Mouse (Mus musculus) CH12.LX (cell line): ENCODE measurements around the gene Cttnbp2nl. TPM values are rescaled to one million over a fixed set of nuclear protein-coding genes. Genes with fewer than 3 reads are reported as not detected.

ENCODE experiments used
- DNase-seq: peaks from one replicate; pipeline ENCODE4 v3.0.0-alpha.2; 2013; ENCODE audit errors: extremely low read depth
- H3K27ac ChIP-seq: 2 replicates; pipeline ENCODE4 v1.5.1; 2012; ENCODE audit warnings: low read depth, mild to moderate bottlenecking, control low read depth, moderate library complexity; ENCODE audit not compliant: insufficient read depth
- H3K27me3 ChIP-seq: replicated peaks from 2 replicates; pipeline ENCODE3; 2012; ENCODE audit warnings: inconsistent platforms
- H3K36me3 ChIP-seq, 2 experiments: replicated peaks in 1 of 2; 2 replicates each; pipeline versions ENCODE3 to v1.6.1; 2012; ENCODE audit warnings: inconsistent platforms in 1 of 2, low read length in 1 of 2, mild to moderate bottlenecking in 1 of 2, mixed read lengths in 1 of 2, moderate library complexity in 1 of 2; ENCODE audit not compliant: control insufficient read depth in 1 of 2, insufficient read depth in 1 of 2
- H3K4me1 ChIP-seq, 2 experiments: 2 replicates each; pipeline ENCODE4 v1.6.1; 2012; ENCODE audit warnings: inconsistent platforms in 1 of 2, moderate library complexity in 1 of 2; ENCODE audit not compliant: insufficient read depth in 2 of 2, control insufficient read depth in 1 of 2
- H3K4me2 ChIP-seq: 2 replicates; pipeline ENCODE4 v1.6.1; 2012; ENCODE audit warnings: low read depth, mild to moderate bottlenecking, control low read depth; ENCODE audit not compliant: poor library complexity, insufficient read depth, severe bottlenecking
- H3K4me3 ChIP-seq, 3 experiments: fragments of 150-350 bp in 1 of 3; sonication (generic) in 1 of 3; replicated peaks in 1 of 3; 2 replicates each; pipeline versions ENCODE3 to v1.5.1; 2011 to 2012; ENCODE audit warnings: low read depth in 2 of 3, low read length in 2 of 3, mild to moderate bottlenecking in 2 of 3, moderate library complexity in 2 of 3, control low read depth in 1 of 3, improper control_type of control experiment in 1 of 3, inconsistent platforms in 1 of 3, mixed read lengths in 1 of 3; ENCODE audit not compliant: poor library complexity in 1 of 3
- H3K79me2 ChIP-seq: replicated peaks from 2 replicates; pipeline ENCODE4 v1.6.1; 2012; ENCODE audit warnings: mild to moderate bottlenecking, moderate library complexity; ENCODE audit not compliant: control insufficient read depth, poor library complexity, insufficient read depth, severe bottlenecking; ENCODE audit errors: extremely low read depth
- H3K9ac ChIP-seq: 2 replicates; pipeline ENCODE4 v1.6.1; 2012; ENCODE audit warnings: low read depth, mild to moderate bottlenecking, control low read depth, moderate library complexity; ENCODE audit not compliant: insufficient read depth
- H3K9me3 ChIP-seq: replicated peaks from 2 replicates; pipeline ENCODE3; 2012; ENCODE audit warnings: low read length, inconsistent platforms, mixed read lengths
- ELF1 ChIP-seq: IDR thresholded peaks from 2 replicates; pipeline ENCODE4 v1.6.1; 2014; ENCODE audit warnings: low read depth, mild to moderate bottlenecking, inconsistent platforms, low read length, improper control_type of control experiment
- EP300 ChIP-seq: IDR thresholded peaks from 2 replicates; pipeline ENCODE4 v1.6.1; 2011; ENCODE audit warnings: low read length, improper control_type of control experiment
- HCFC1 ChIP-seq: IDR thresholded peaks from 2 replicates; pipeline ENCODE4 v1.6.1; 2012; ENCODE audit warnings: low read depth, mild to moderate bottlenecking, inconsistent platforms, low read length, improper control_type of control experiment
- IRF4 ChIP-seq: IDR thresholded peaks from 2 replicates; pipeline ENCODE4 v1.6.1; 2014; ENCODE audit warnings: low read depth, mild to moderate bottlenecking, inconsistent platforms, low read length, improper control_type of control experiment
- KAT2A ChIP-seq: IDR thresholded peaks from 2 replicates; pipeline ENCODE4 v1.6.1; 2012; ENCODE audit warnings: low read length, improper control_type of control experiment, inconsistent platforms; ENCODE audit not compliant: insufficient replicate concordance
- MAX ChIP-seq: IDR thresholded peaks from 2 replicates; pipeline ENCODE4 v1.6.1; 2011; ENCODE audit warnings: low read length, improper control_type of control experiment
- MAZ ChIP-seq: IDR thresholded peaks from 2 replicates; pipeline ENCODE4 v1.6.1; 2012; ENCODE audit warnings: low read depth, mild to moderate bottlenecking, inconsistent platforms, low read length, improper control_type of control experiment, moderate library complexity
- MXI1 ChIP-seq: IDR thresholded peaks from 2 replicates; pipeline ENCODE4 v1.6.1; 2011; ENCODE audit warnings: mild to moderate bottlenecking, low read depth, low read length, improper control_type of control experiment
- NELFE ChIP-seq: IDR thresholded peaks from 2 replicates; pipeline ENCODE4 v1.6.1; 2011; ENCODE audit warnings: low read depth, low read length, improper control_type of control experiment
- NRF1 ChIP-seq: IDR thresholded peaks from 2 replicates; pipeline ENCODE4 v1.6.1; 2014; ENCODE audit warnings: low read depth, mild to moderate bottlenecking, inconsistent platforms, low read length, improper control_type of control experiment, moderate library complexity
- PAX5 ChIP-seq: IDR thresholded peaks from 2 replicates; pipeline ENCODE4 v1.6.1; 2012; ENCODE audit warnings: low read length, inconsistent platforms, mixed read lengths
- POLR2A ChIP-seq: IDR thresholded peaks from 2 replicates; pipeline ENCODE4 v1.6.1; 2011; ENCODE audit warnings: low read depth, mild to moderate bottlenecking, improper control_type of control experiment, low read length
- RAD21 ChIP-seq: IDR thresholded peaks from 2 replicates; pipeline ENCODE4 v1.6.1; 2011; ENCODE audit warnings: low read depth, mild to moderate bottlenecking, low read length, improper control_type of control experiment, moderate library complexity
- RCOR1 ChIP-seq: conservative IDR thresholded peaks from 2 replicates; pipeline ENCODE4 v1.6.1; 2012; ENCODE audit warnings: low read depth, mild to moderate bottlenecking, inconsistent platforms, low read length, improper control_type of control experiment
- TBP ChIP-seq: conservative IDR thresholded peaks from 2 replicates; pipeline ENCODE4 v1.6.1; 2011; ENCODE audit warnings: low read depth, low read length, improper control_type of control experiment
- UBTF ChIP-seq: IDR thresholded peaks from 2 replicates; pipeline ENCODE4 v1.6.1; 2012; ENCODE audit warnings: low read depth, mild to moderate bottlenecking, inconsistent platforms, low read length, improper control_type of control experiment, moderate library complexity
- USF1 ChIP-seq: IDR thresholded peaks from 2 replicates; pipeline ENCODE4 v1.6.1; 2014; ENCODE audit warnings: low read depth, mild to moderate bottlenecking, inconsistent platforms, low read length, improper control_type of control experiment
- USF2 ChIP-seq: conservative IDR thresholded peaks from 2 replicates; pipeline ENCODE4 v1.6.1; 2011; ENCODE audit warnings: low read depth, low read length, improper control_type of control experiment
- ZMIZ1 ChIP-seq: IDR thresholded peaks from 2 replicates; pipeline ENCODE4 v1.6.1; 2012; ENCODE audit warnings: low read depth, mild to moderate bottlenecking, inconsistent platforms, low read length, improper control_type of control experiment
- dilution Hi-C: fragments of 300-500 bp; cut with MboI; formaldehyde crosslinking; loops from 2 replicates; pipeline ENCODE4 v1.14.3; 2020; ENCODE audit warnings: low sequenced_read_pairs; ENCODE audit not compliant: extremely low pct_unique_long_range_greater_than_20kb, extremely low pct_ligation_motif_present
- in situ Hi-C: fragments of 300-500 bp; cut with MboI; formaldehyde crosslinking; loops from 3 replicates; pipeline ENCODE4 v1.14.3; 2019; ENCODE audit warnings: low sequenced_read_pairs, low pct_ligation_motif_present, low pct_unique_long_range_greater_than_20kb, mixed read lengths
- polyA plus RNA-seq: library from polyadenylated mRNA; unstranded; fragments of >175 nt; gene quantifications from 2 replicates; pipeline ENCODE4 v1.2.1, GENCODE M21; 2012; ENCODE audit warnings: low read depth; ENCODE audit not compliant: insufficient read length
- total RNA-seq, 2 experiments: library from RNA; depleted of rRNA; stranded (reverse); fragments of 300-350 nt in 1 of 2; fragments of >200 nt in 1 of 2; gene quantifications; 2 replicates each; pipeline ENCODE4 v1.2.3; 2012 to 2014

Cttnbp2nl gene
- total and polyA plus RNA-seq, 3 experiments, result 0.21 to 0.70 (median 0.43) TPM

DNA sequence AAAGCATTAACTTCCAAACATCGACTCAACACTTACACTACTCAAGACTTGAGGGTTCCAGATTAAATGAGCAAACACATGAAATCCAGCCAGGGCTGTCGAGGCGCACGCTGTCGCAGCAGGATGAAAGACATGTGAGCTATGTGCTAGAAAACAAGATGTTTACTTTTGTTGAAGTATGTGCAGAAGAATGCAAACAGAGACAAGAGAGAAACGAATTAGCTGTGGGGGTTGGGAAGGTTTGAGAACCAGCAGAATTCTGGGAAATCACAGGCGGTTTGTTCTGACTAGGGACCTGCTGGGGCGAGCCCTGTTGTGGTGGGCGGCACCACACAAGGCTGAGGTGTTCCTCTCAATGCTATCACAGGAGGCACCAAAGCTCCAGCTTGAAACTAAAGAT lies 44.9 kb downstream of the Cttnbp2nl start:
- Histone ChIP-seq H3K4me1 (no peaks in the 10 kb centered on the region), H3K27ac (no peak overlapping the region), H3K36me3 (no peaks in the 10 kb centered on the region), H3K27me3 (no peaks in the 10 kb centered on the region), H3K4me3 (no peak overlapping the region), H3K79me2 (no peaks in the 10 kb centered on the region), H3K9ac (no peak overlapping the region), H3K4me2 (no peak overlapping the region)
- DNase-seq, result no peak
- in situ Hi-C loops (no loop called here), dilution Hi-C loops (no loop called here)
- TF ChIP-seq RAD21, result no peak
- TF ChIP-seq, all 38 proteins: peak for 0
- no peaks in the 10 kb centered on the region for H3K9me3 ChIP-seq

- Histone ChIP-seq H3K9me3 (no peaks in the 10 kb centered on the region), H3K9ac (no peak overlapping the region), H3K79me2 (no peaks in the 10 kb centered on the region), H3K4me2 (no peak overlapping the region), H3K36me3 (no peaks in the 10 kb centered on the region), H3K4me3 (no peak overlapping the region), H3K27me3 (no peaks in the 10 kb centered on the region), H3K27ac (no peak overlapping the region), H3K4me1 (peaks cover 0 to 5% of the 10 kb centered on the region in 2 experiments; a peak in 2 of 4 replicates)
- TF ChIP-seq ELF1, result no peak
- TF ChIP-seq IRF4, result no peak
- dilution Hi-C loops (no loop called here), in situ Hi-C loops (no loop called here)
- no peak for DNase-seq
Observed at GRCm38 (mm10) chr3:105006101-105006500, 46.8 kb downstream of the Cttnbp2nl start.

GRCm38 (mm10) chr3:105005561-105006065 lies 47.3 kb downstream of the Cttnbp2nl start:
- Histone ChIP-seq H3K27ac (no peak overlapping the region), H3K79me2 (no peaks in the 10 kb centered on the region), H3K36me3 (no peaks in the 10 kb centered on the region), H3K9ac (no peak overlapping the region), H3K9me3 (no peaks in the 10 kb centered on the region), H3K27me3 (no peaks in the 10 kb centered on the region), H3K4me1 (peaks cover 0 to 7% of the 10 kb centered on the region in 2 experiments; a peak in 2 of 4 replicates), H3K4me2 (no peak overlapping the region), H3K4me3 (no peak overlapping the region)
- no peak for TF ChIP-seq NRF1
- no peak for TF ChIP-seq IRF4
- TF ChIP-seq EP300, result no peak
- no peak for TF ChIP-seq POLR2A
- no peak for TF ChIP-seq MXI1
- TF ChIP-seq HCFC1, result no peak
- no peak for TF ChIP-seq TBP
- TF ChIP-seq PAX5, result no peak
- TF ChIP-seq NELFE, result no peak
- no peak for TF ChIP-seq USF2
- TF ChIP-seq ELF1, result no peak
- no peak for TF ChIP-seq RCOR1
- no peak for TF ChIP-seq MAZ
- no peak for TF ChIP-seq KAT2A
- TF ChIP-seq ZMIZ1, result no peak
- TF ChIP-seq UBTF, result no peak
- TF ChIP-seq MAX, result no peak
- no peak for TF ChIP-seq USF1
- DNase-seq, result no peak
- dilution Hi-C loops, result no loop called here
- in situ Hi-C loops, result no loop called here
